ENCODE assay signal across 12 mouse cellular contexts in genomic region chr2:92640555-92640954, GRCm38 (mm10). TPM values are rescaled to one million over a fixed set of nuclear protein-coding genes. Genes with fewer than 3 reads are reported as not detected.
DNase-seq lines count a peak whose midpoint lies in the region; ATAC-seq and TF ChIP-seq lines count a peak whose summit lies in the region.
"Had no signal": no experiment of that assay in that cellular context is flagged by ENCODE, and none has a peak within 500 bp of the region (broad histone marks: within the 10 kb centered on the region; RNA-seq: fewer than 3 reads in every experiment).

No protein-coding gene starts in this region.

- peak; percentile 30 for DNase-seq in testis, postnatal 14 days (ENCODE audit: low spot score)
- no peak for DNase-seq in testis, postnatal 10 days (ENCODE audit: low spot score)
- DNase-seq in c-Kit-positive CD71-negative TER-119-negative erythroid progenitor cells, embryonic 14.5 days (ENCODE audit: low read depth) = peak; percentile 13
- DNase-seq in induced T-regulatory cell, adult 2 months (ENCODE audit: low read depth) = peak; percentile 1
- peak; percentile 27 for DNase-seq in stomach, postnatal 0 days (ENCODE audit: low spot score)
- DNase-seq in urinary bladder, postnatal 10 days (ENCODE audit: low spot score) = no peak
- no peak for DNase-seq in gastrocnemius, postnatal 14 days
- no peak for DNase-seq in cerebellum, postnatal 25 days

- TF ChIP-seq CTCF in stomach, postnatal 0 days (IDR thresholded peaks at IDR 0.05; ENCODE audit: low read depth) = no peak

- no peak overlapping the region for H3K4me3 ChIP-seq in stomach, postnatal 0 days (ENCODE audit: low read depth, low read length)
- H3K4me3 ChIP-seq: heart, embryonic 12.5 days; hindbrain, embryonic 15.5 days; limb, embryonic 15.5 days had no signal

- intact Hi-C loops in gastrocnemius, postnatal 14 days (cut with DNase I; ENCODE audit: low total_unique reads) = no loop called here

- no peaks in the 10 kb centered on the region for H3K9me3 ChIP-seq in stomach, postnatal 0 days (ENCODE audit: control insufficient read depth, low read length)
- H3K9me3 ChIP-seq: heart, embryonic 12.5 days; hindbrain, embryonic 15.5 days; limb, embryonic 15.5 days had no signal

- no peak for TF ChIP-seq EP300 in stomach, postnatal 0 days (optimal IDR thresholded peaks at IDR 0.05)

- H3K4me2 ChIP-seq in stomach, postnatal 0 days (replicated peaks; ENCODE audit: low read depth) = no peak overlapping the region
- H3K4me2 ChIP-seq: heart, embryonic 12.5 days; hindbrain, embryonic 15.5 days; limb, embryonic 15.5 days had no signal

- no peak overlapping the region for H3K27ac ChIP-seq in stomach, postnatal 0 days (replicated peaks)
- H3K27ac ChIP-seq: hindbrain, embryonic 15.5 days; limb, embryonic 15.5 days had no signal

- 16% methylated on average over 8 of the region's 8 CpGs for WGBS in stomach, postnatal 0 days

- no peaks in the 10 kb centered on the region for H3K36me3 ChIP-seq in stomach, postnatal 0 days (ENCODE audit: control insufficient read depth, insufficient read depth, low read length)
- H3K36me3 ChIP-seq: heart, embryonic 12.5 days; hindbrain, embryonic 15.5 days; limb, embryonic 15.5 days had no signal

- H3K9ac ChIP-seq in stomach, postnatal 0 days (ENCODE audit: low read length) = no peak overlapping the region
- H3K9ac ChIP-seq: heart, embryonic 12.5 days; hindbrain, embryonic 15.5 days; limb, embryonic 15.5 days had no signal

- H3K4me1 ChIP-seq in stomach, postnatal 0 days (replicated peaks; ENCODE audit: control insufficient read depth, insufficient read depth) = no peaks in the 10 kb centered on the region

- H3K27me3 ChIP-seq in stomach, postnatal 0 days (ENCODE audit: control insufficient read depth, insufficient read depth, low read length) = no peaks in the 10 kb centered on the region
- H3K27me3 ChIP-seq: heart, embryonic 12.5 days; hindbrain, embryonic 15.5 days; limb, embryonic 15.5 days had no signal

- ATAC-seq in stomach, postnatal 0 days (ENCODE audit: low FRiP score, low TSS enrichment) = no peak
- ATAC-seq: midbrain, embryonic 16.5 days had no signal

RNA-seq across cellular contexts. Expression of gene Chst1, which starts 41.0 kb away (rescaled TPM):
- polyA plus RNA-seq in stomach, postnatal 0 days (2015; fragmentation: Nextera tagmentation; extraction: Ambion mirVana) = 3.0 TPM in 2 replicates
- total RNA-seq in gastrocnemius, postnatal 14 days (2021) = 1 to 10 TPM; 3.2 to 4.1 TPM

Comparison
In these comparisons a context has a peak if more than half of its experiments do, and no peak if none do; other contexts are left out.
1. DNase-seq: peak in testis, postnatal 14 days (single experiment), c-Kit-positive CD71-negative TER-119-negative erythroid progenitor cells, embryonic 14.5 days (single experiment), induced T-regulatory cell, adult 2 months (single experiment) and stomach, postnatal 0 days (single experiment); none in testis, postnatal 10 days (single experiment), urinary bladder, postnatal 10 days (single experiment), gastrocnemius, postnatal 14 days (single experiment) and cerebellum, postnatal 25 days (0 of 2).